Mouse (Mus musculus): ENCODE results near the gene Yeats2. TPM values are rescaled to one million over a fixed set of nuclear protein-coding genes. Genes with fewer than 3 reads are reported as not detected.

The Yeats2 gene
- polyA plus RNA-seq, 1 experiment = 9.6 TPM

GRCm38 (mm10) chr16:20195546-20195945 lies 54.7 kb downstream of the Yeats2 start:
- Histone ChIP-seq H3K4me3 (ENCODE audit: insufficient read depth, poor library complexity, severe bottlenecking) (no peak overlapping the region), H3K36me3 (ENCODE audit: control insufficient read depth, insufficient read depth) (peaks cover 71% of the 10 kb centered on the region)
- TF ChIP-seq FOSL1 (IDR thresholded peaks at IDR 0.05; ENCODE audit: insufficient read depth, low read length, poor library complexity, severe bottlenecking) (no peak), MAX (IDR thresholded peaks at IDR 0.05) (no peak), USF1 (IDR thresholded peaks at IDR 0.05; ENCODE audit: low read depth) (no peak), CTCF (IDR thresholded peaks at IDR 0.05; ENCODE audit: control insufficient read depth, insufficient read depth, insufficient read length) (no peak), CEBPB (IDR thresholded peaks at IDR 0.05; ENCODE audit: low read depth) (no peak), MYOG (IDR thresholded peaks at IDR 0.05; ENCODE audit: control insufficient read depth, extremely low read depth, insufficient read length) (no peak), MYOD1 (IDR thresholded peaks at IDR 0.05; ENCODE audit: control insufficient read depth, insufficient read length, low read depth) (no peak)

GRCm38 (mm10) chr16:20196962-20197361 lies 56.1 kb downstream of the Yeats2 start:
- Histone ChIP-seq H3K4me3 (ENCODE audit: insufficient read depth, poor library complexity, severe bottlenecking) (no peak overlapping the region), H3K27me3 (ENCODE audit: control insufficient read depth, insufficient read depth, insufficient read length) (no peaks in the 10 kb centered on the region), H3K36me3 (ENCODE audit: control insufficient read depth, insufficient read depth) (peaks cover 66% of the 10 kb centered on the region), H3K79me3 (ENCODE audit: low read depth) (no peaks in the 10 kb centered on the region), H3ac (ENCODE audit: control insufficient read depth, insufficient read length, low read depth) (no peak overlapping the region), H3K79me2 (ENCODE audit: control insufficient read depth, insufficient read depth) (no peaks in the 10 kb centered on the region)
- no peak for TF ChIP-seq CEBPB (IDR thresholded peaks at IDR 0.05; ENCODE audit: low read depth)
- TF ChIP-seq USF1 (IDR thresholded peaks at IDR 0.05; ENCODE audit: low read depth) = no peak
- TF ChIP-seq MYOD1 (IDR thresholded peaks at IDR 0.05; ENCODE audit: control insufficient read depth, insufficient read length, low read depth) = no peak
- TF ChIP-seq CTCF (IDR thresholded peaks at IDR 0.05; ENCODE audit: control insufficient read depth, insufficient read depth, insufficient read length) = no peak
- TF ChIP-seq FOSL1 (IDR thresholded peaks at IDR 0.05; ENCODE audit: insufficient read depth, low read length, poor library complexity, severe bottlenecking) = no peak
- TF ChIP-seq MYOG (IDR thresholded peaks at IDR 0.05; ENCODE audit: control insufficient read depth, extremely low read depth, insufficient read length) = no peak
- no peak for TF ChIP-seq MAX (IDR thresholded peaks at IDR 0.05)

More at GRCm38 (mm10) chr16:20195546-20195945, 54.7 kb downstream of the Yeats2 start:
- H3K79me3 ChIP-seq (ENCODE audit: low read depth) = no peaks in the 10 kb centered on the region
- H3ac ChIP-seq (ENCODE audit: control insufficient read depth, insufficient read length, low read depth) = no peak overlapping the region
- no peaks in the 10 kb centered on the region for H3K79me2 ChIP-seq (ENCODE audit: control insufficient read depth, insufficient read depth)
- H3K27me3 ChIP-seq (ENCODE audit: control insufficient read depth, insufficient read depth, insufficient read length) = no peaks in the 10 kb centered on the region

- Histone ChIP-seq H3K4me3 (ENCODE audit: insufficient read depth, poor library complexity, severe bottlenecking) (no peak overlapping the region), H3K79me3 (ENCODE audit: low read depth) (no peaks in the 10 kb centered on the region), H3K79me2 (ENCODE audit: control insufficient read depth, insufficient read depth) (no peaks in the 10 kb centered on the region), H3K27me3 (ENCODE audit: control insufficient read depth, insufficient read depth, insufficient read length) (no peaks in the 10 kb centered on the region), H3K36me3 (ENCODE audit: control insufficient read depth, insufficient read depth) (peaks cover 52% of the 10 kb centered on the region), H3ac (ENCODE audit: control insufficient read depth, insufficient read length, low read depth) (no peak overlapping the region)
- TF ChIP-seq MYOD1 (IDR thresholded peaks at IDR 0.05; ENCODE audit: control insufficient read depth, insufficient read length, low read depth) (no peak), MYOG (IDR thresholded peaks at IDR 0.05; ENCODE audit: control insufficient read depth, extremely low read depth, insufficient read length) (no peak), USF1 (IDR thresholded peaks at IDR 0.05; ENCODE audit: low read depth) (no peak), CEBPB (IDR thresholded peaks at IDR 0.05; ENCODE audit: low read depth) (no peak), MAX (IDR thresholded peaks at IDR 0.05) (no peak), FOSL1 (IDR thresholded peaks at IDR 0.05; ENCODE audit: insufficient read depth, low read length, poor library complexity, severe bottlenecking) (no peak), CTCF (IDR thresholded peaks at IDR 0.05; ENCODE audit: control insufficient read depth, insufficient read depth, insufficient read length) (no peak)
Measured at GRCm38 (mm10) chr16:20199501-20200201, 58.8 kb downstream of the Yeats2 start.

GRCm38 (mm10) chr16:20213591-20214226 lies 72.8 kb downstream of the Yeats2 start:
- Histone ChIP-seq H3ac (ENCODE audit: control insufficient read depth, insufficient read length, low read depth) (no peak overlapping the region), H3K79me2 (ENCODE audit: control insufficient read depth, insufficient read depth) (no peaks in the 10 kb centered on the region), H3K79me3 (ENCODE audit: low read depth) (no peaks in the 10 kb centered on the region), H3K4me3 (ENCODE audit: insufficient read depth, poor library complexity, severe bottlenecking) (no peak overlapping the region), H3K36me3 (ENCODE audit: control insufficient read depth, insufficient read depth) (peaks cover 79% of the 10 kb centered on the region), H3K27me3 (ENCODE audit: control insufficient read depth, insufficient read depth, insufficient read length) (no peaks in the 10 kb centered on the region)
- TF ChIP-seq MYOD1 (IDR thresholded peaks at IDR 0.05; ENCODE audit: control insufficient read depth, insufficient read length, low read depth) (no peak), FOSL1 (IDR thresholded peaks at IDR 0.05; ENCODE audit: insufficient read depth, low read length, poor library complexity, severe bottlenecking) (no peak), CTCF (IDR thresholded peaks at IDR 0.05; ENCODE audit: control insufficient read depth, insufficient read depth, insufficient read length) (no peak), CEBPB (IDR thresholded peaks at IDR 0.05; ENCODE audit: low read depth) (no peak), MAX (IDR thresholded peaks at IDR 0.05) (no peak), USF1 (IDR thresholded peaks at IDR 0.05; ENCODE audit: low read depth) (no peak), MYOG (IDR thresholded peaks at IDR 0.05; ENCODE audit: control insufficient read depth, extremely low read depth, insufficient read length) (no peak)

- no peaks in the 10 kb centered on the region for H3K27me3 ChIP-seq (ENCODE audit: control insufficient read depth, insufficient read depth, insufficient read length)
- H3K79me2 ChIP-seq (ENCODE audit: control insufficient read depth, insufficient read depth) = no peaks in the 10 kb centered on the region
- no peaks in the 10 kb centered on the region for H3K79me3 ChIP-seq (ENCODE audit: low read depth)
- H3ac ChIP-seq (ENCODE audit: control insufficient read depth, insufficient read length, low read depth) = no peak overlapping the region
- H3K4me3 ChIP-seq (ENCODE audit: insufficient read depth, poor library complexity, severe bottlenecking) = no peak overlapping the region
- H3K36me3 ChIP-seq (ENCODE audit: control insufficient read depth, insufficient read depth) = peaks cover 65% of the 10 kb centered on the region
- TF ChIP-seq USF1 (IDR thresholded peaks at IDR 0.05; ENCODE audit: low read depth) = no peak
Measured at GRCm38 (mm10) chr16:20222726-20223125, 81.9 kb downstream of the Yeats2 start.
